Mouse (Mus musculus) mouse embryonic stem cell (cell line): ENCODE data around the gene Pth2r.

Source experiments
- in situ Hi-C, 2 experiments: fragments of 300-500 bp; cut with MboI; formaldehyde crosslinking; loops; 1 replicate in 1 of 2; 3 replicates in 1 of 2; pipeline ENCODE4 v1.14.3; 2019 to 2020; ENCODE audit warnings: low sequenced_read_pairs in 2 of 2, low pct_unique_long_range_greater_than_20kb in 1 of 2, mixed read lengths in 1 of 2; ENCODE audit not compliant: unreplicated experiment in 1 of 2

The Pth2r gene

DNA sequence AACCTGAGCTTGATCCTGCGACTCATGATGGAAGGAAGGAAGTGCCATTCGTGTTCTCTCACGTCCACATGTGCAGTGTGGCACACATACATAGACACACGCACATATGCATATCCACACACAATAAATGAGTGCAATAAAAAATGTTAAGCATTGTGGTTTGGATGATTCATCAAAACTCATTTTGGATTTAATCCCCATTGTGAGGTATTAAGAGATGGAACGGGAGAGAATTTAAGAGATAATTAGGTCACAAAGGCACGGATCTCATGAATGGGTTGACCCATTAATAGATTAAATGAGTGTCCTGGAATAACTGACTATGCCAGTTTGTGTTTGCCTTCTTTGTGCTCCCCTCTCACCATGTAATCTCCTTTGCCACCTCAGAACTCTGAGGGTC, at the start of gene Pth2r:
Gene Pth2r, plus strand, starts transcription at position 301 of the 400 bp plus-strand sequence.
- in situ Hi-C loops: loop anchor here in 1 of 2 experiments (25.0 kb wide), 1 partner anchor 831 kb away; no protein-coding TSS in a partner anchor

DNA sequence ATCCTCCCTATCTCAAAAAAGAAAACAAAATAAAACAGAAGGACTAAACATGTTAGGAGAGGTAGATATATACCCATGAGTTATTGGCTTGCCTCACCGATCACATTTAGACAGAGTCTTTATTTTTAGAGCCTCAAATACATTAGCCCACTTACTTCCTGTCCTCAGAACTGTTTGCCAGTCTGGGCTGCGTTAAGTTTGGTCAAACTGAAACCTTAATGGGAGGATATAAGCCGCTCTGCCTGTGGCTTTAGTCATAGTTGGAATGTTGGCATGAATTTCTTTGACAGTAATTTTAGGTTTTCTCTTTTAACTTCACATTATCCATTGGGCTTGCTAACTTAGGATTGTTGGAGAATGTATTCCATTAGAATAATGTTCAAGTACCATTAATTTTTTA, 44.1 kb upstream of the Pth2r start:
- in situ Hi-C loops: no loop called here

DNA sequence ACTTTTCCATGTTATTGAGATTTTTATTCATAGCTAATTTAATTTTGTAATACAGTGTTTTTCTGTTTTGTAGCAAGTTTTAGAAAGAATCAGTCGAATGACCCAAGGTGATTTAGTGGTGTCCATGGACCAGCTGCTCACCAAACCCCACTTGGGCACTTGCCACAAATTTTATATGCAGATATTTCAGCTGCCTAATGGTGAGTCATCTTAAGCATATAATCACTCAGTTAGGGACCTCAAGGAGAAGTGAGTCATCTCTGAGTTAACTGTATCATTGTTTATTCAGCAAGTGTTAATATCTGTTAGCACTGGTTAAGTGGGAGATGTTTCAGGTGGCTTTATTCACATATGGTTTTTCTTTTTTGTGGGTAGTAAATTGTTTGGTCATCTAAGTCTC, 36.2 kb upstream of the Pth2r start:
- in situ Hi-C loops: no loop called here

DNA sequence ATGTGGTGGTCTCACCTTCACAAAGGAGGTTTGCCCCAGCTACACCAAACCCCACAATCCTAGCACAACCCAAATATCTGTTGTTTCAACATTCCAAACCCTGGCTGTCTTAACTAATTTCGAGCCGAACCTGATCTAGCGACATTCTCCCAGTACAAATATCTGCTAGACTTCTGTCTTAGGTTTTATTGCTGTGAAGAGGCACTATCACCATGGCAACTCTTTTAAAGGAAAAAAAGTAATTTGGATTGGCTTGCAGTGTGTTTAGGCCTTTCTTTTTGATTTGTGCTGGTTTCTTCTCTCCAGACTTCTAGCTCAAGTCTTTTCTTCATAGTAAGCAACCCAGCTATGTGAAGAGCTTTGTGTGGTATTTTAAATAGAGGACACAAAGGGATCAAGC, 1.4 kb upstream of the Pth2r start:
- in situ Hi-C loops: loop anchor here in 1 of 2 experiments (25.0 kb wide), 1 partner anchor 832 kb away; no protein-coding TSS in a partner anchor

DNA sequence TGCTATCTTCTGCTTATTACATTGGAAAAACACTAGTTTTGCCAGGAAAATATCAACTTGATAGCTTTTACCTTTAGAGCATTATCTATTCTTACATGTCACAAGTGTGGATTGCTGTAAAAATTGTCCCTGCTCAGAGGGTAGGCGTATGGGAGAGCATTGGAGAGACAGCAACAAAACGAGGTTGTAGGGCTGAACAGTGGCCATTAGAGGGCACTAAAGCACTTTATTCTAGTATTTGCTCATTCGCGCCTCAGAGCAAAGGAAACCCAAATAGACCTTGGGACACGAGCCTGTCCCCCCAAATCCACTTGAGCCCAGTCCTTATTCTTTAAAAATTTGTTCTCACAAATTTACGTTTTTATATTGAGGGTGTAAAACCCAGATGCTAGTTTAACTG, 910 bp downstream of the Pth2r start:
- in situ Hi-C loops: loop anchor here in 1 of 2 experiments (25.0 kb wide), 1 partner anchor 830 kb away; no protein-coding TSS in a partner anchor

DNA sequence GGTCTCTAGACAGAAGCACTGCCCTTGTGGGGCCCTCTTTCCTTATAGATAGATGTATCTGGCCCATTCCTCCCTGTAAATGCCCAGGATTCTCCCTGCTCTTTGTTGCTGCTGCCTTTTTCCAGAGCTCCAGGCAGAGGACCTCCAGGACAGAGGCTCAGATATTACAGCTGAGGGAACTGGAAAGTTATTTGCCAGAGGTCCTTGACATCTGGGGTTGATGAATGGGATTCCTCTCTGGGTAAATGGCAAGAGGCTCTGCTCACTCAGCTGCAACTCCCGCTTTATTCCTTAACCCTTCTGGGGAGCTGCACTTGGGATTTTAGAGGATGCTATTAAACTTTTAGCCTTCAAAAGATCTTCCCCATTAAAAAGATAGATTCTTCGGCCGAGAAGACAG, 26.6 kb downstream of the Pth2r start:
- in situ Hi-C loops: loop anchor here in 1 of 2 experiments (25.0 kb wide), 1 partner anchor 304 kb away; no protein-coding TSS in a partner anchor

DNA sequence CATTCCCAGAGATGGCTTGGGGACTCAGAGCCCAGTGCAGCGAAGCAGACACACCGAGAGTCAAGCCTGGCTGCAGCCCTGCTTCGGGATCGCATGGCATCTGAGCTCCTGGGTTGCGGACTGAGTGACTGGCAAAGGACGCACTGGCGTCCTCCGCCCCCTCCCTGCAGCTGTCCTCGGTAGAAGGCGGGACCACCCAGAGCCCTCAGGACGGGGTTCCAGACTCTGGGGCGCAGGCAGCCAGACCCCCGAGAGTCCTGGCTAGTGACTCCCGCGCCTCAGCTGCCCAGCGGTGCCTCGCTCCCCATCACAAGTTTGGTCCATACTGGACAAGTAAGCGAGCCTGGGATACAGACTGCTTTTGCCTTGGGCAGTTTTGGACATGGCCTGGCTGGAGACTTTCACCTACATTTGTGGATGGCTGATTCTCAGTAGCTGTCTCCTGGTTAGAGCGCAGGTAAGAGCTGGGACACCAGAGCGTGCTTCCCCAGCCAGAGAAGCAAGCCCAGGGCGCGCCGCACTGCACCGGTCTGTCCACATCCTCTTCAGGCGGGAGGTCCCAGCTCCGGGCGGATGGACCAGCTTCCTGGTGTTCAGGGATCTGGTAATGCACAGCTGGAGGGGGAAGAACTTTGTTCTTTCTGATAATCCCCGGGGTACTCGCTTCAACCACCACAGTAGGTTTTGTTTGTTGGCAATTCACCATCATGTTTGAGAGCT, 29.5 kb downstream of the Pth2r start:
- in situ Hi-C loops: loop anchor here (10.0 to 25.0 kb wide), 2 partner anchors 301 to 343 kb away; no protein-coding TSS in a partner anchor

DNA sequence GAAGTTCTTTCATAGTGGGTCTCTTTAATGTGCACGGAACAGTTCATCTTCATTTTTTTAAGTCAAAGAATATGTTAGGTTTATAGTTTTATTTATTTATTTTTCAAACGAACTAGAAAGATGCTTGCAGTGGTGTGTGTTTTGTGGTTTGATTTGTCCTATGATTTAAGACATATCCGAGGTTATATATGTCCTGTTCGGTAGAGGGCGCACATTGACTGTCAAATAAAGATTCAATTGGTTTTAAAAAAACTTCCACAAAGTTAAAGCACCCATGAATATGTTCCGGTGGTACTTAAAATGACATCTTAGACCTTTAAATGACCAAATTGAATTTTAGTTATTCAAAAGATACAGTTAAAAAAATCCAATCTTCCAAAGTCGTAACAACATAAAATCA, 30.3 kb downstream of the Pth2r start:
- in situ Hi-C loops: loop anchor here (10.0 to 25.0 kb wide), 2 partner anchors 300 to 343 kb away; no protein-coding TSS in a partner anchor

DNA sequence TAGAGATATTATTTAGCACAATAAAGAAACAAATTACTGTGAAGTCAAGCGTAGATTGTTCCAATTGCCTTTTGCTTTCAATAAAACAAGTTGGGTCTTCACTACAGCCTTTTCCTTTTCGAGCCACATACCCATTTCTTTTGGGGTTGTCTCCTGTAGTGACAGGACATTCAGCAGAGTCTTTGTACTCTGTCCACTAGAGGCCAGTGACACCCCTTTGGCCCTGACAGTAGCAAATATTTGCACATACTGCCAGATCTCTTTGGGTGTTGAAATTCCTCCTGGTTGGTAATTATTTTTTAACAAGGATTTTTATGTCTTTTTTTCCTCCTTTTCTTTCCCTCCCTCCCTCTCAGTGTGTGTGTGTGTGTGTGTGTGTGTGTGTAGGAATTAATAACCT, 31.0 kb downstream of the Pth2r start:
- in situ Hi-C loops: loop anchor here (10.0 to 25.0 kb wide), 2 partner anchors 299 to 342 kb away; no protein-coding TSS in a partner anchor

DNA sequence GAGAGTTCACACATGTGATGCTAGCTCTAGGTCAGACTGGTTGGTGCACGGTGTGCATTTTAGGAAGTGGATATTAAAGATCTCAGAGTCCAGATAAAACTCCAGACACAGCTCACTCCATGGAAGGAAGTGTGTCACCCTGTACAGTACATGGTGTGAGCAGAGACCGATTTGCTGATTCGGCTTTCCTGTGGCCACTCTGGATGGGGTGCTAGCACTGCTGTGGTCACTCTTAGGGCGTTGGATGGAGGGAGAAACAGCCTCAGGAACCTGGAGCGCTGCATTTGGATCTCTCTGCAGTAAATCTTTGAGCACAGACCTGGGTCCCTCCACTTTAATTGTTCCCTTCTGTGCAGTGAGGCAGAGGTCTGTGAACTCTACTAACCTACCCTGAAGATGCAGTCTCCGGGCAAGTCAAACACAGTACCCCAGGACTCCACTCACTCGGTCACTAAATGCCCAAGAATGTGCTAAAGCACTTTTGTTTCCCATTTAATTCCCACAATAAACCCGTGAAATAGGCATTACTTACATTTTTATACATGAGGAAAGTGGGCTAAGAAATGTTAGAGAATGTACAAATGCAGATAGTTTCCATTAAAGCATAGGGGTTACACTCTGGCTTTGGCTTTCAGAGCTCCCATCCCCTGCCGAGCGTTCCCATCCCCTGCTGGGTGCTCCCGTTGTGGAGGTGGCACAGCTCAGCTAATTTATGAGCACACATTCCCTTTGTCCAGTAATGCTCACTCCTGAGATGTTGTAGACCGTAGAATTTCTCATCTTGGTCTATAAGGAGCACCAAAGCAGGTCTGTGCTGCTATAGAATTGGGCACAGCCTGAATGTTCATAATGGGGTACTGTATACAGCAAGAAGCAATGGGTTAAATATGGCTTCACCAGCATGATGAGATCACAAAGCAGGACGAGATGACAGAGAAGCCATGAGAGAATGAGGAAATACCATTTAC, 32.5 kb downstream of the Pth2r start:
- in situ Hi-C loops: loop anchor here (10.0 to 25.0 kb wide), 2 partner anchors 298 to 340 kb away; no protein-coding TSS in a partner anchor

DNA sequence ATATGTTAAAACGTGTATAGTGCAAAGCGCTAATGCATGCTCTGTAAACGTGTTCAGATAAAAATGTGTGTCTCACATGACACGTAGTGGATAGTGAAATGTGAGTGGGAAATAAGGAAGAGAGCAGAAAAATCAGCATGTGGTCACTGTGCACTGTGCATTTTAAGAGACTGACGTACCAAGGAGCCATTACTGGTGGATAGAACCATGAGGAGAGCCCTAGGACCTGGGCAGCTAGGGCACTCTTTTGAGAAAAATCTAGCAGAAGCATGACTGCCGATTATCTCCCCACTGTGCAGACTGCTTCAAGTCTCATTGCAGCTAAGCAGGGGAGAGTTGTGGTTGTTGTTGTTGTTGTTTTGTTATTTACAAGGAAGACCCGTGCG, 33.2 kb downstream of the Pth2r start:
- in situ Hi-C loops: loop anchor here (10.0 to 25.0 kb wide), 2 partner anchors 297 to 340 kb away; no protein-coding TSS in a partner anchor

DNA sequence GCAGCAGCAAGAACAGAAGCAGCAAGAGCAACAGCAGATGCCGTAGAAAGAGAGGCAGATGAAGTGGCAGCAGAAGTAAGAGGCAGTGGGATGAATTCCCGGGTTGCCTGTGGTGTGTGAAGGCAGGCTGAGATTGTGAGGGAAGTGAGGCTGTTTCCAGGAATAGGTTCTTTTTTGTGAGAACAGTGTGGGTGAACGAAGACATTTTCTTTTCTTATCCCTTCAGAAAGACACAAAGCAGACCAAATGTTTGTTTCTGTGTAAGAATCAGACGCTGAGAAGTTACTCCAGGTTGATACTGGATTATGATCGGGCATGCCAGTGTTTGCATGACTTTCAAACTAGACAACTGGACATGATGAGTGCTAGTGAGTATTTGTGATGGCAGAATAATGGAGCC, 52.2 kb downstream of the Pth2r start:
- in situ Hi-C loops: no loop called here

DNA sequence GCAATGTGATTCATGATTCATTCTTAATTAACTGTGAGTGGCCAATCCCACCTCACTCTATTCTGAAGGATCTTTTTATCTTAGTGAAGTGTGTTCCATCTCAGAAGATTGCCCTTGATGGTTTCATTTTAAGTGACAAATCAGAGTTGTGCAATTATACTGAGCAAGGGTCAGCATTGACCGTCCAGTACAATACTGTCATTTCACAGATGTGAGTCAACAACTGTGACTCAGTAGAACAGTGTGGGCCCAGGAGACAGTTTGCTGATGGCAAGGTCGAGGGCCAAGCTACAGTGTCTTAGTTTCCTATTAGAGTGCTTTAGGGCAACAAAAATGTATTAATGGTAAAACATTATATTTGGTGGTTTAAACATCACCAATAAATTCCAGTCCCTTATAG, 55.9 kb downstream of the Pth2r start:
- in situ Hi-C loops: no loop called here

DNA sequence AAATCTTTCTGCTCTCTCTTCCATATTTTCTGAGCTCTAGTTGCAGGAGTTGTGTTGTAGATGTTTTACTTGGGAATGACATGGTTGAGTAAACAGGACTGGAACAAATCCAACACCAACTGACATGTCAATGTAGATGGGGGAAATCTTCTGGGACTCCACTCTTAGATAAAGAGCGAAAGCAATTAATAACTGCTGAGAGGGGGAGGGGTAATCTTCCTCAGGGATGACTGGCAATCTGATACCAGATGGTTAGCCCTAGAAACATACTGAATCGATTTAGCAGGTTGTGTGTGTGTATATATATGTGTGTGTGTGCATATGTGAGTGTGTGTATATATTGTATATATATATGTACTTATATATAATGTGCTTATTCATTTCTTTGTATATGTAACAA, 58.4 kb downstream of the Pth2r start:
- in situ Hi-C loops: no loop called here

DNA sequence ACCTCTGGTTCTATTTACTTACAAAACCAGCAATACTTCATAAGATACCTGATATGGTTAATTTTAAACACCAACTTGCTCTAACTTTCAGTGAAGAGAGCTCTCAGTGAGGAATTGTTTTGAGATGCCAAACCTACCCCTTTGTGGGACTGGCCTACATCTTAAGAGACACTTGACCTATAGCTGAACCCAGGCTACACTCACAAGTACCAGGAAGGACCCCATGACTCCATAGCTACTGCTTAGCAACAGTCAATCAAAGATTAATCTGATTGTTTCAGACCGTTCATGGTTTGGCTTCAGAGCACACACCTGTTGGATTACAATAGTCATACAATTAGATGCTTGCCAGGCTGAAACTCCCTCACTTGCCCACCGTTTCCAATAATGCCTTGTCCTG, 71.1 kb downstream of the Pth2r start:
- in situ Hi-C loops: no loop called here

DNA sequence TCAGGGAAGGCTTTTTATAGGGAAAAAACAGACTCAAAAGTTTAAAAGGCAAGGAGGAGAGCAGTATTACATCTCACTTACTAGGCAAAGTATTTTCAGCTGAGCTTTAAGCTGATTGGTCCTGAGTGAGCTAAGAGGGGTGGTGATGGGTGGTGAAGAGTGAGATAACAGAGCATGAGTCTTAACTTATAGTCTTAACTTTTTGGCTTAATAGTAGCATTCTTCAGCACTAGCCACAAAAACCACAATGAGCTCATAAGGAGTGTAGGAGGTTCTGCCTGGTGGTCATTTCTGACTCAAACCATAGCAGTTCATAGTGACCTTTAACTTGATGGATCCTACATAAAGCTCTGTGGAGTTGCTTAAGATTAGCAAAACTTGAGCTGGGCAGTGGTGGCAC, 72.3 kb downstream of the Pth2r start:
- in situ Hi-C loops: no loop called here

DNA sequence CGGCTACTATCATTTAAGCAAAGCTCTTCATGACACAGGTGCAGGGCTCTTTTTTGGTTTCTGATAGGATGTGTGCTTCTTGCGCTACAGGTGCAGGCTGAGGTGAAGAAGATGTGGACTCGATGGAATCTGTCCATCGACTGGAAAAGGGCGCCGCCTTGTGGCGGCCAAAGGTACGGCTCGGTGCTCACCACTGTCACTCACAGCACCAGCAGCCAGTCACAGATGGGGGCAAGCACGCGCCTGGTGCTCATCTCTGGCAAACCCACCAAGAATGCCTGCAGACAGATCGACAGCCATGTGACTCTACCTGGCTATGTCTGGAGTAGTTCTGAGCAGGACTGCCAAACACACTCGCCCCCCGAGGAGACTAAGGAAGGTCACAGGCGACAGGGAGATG, 106.5 kb downstream of the Pth2r start:
- in situ Hi-C loops: no loop called here

DNA sequence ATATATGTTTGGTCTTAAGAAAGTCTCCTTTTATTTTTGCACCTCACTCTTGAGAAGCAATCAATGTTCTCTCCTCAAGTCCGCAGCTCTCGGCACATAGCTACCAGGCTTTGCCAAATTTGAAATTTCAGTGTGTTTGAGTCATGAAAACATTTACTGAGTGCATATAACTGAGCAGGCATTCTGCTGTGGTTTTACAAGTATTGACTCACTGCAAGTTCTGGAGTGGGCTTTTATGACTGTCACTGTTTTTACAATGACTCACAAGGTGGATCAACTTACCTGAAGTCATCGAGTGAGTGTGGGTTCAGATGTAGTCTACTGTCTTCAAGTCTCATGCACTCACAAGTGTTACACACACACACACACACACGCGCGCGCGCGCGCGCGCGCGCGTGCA, 107.8 kb downstream of the Pth2r start:
- in situ Hi-C loops: no loop called here

DNA sequence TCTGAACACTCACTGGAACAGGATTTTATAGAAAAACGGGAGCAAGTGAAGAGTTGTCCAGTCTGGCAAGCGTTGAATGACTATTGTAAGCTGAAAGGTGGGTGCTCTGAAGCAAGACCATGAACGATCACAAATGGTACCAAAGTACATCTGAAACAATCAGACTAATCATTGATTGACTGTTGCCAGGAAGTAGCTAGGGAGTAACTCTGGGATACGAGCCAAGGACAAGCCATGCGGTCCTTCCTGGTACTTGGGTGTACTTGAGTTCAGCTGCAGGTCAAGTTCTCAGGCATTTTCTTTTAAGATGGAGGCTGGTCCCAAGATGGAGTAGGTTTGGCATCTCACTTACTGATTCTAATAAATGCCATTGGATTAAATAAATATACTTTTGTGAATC, 125.6 kb downstream of the Pth2r start:
- in situ Hi-C loops: no loop called here
